ENCODE assay signal across 8 mouse cellular contexts in the genomic region with DNA sequence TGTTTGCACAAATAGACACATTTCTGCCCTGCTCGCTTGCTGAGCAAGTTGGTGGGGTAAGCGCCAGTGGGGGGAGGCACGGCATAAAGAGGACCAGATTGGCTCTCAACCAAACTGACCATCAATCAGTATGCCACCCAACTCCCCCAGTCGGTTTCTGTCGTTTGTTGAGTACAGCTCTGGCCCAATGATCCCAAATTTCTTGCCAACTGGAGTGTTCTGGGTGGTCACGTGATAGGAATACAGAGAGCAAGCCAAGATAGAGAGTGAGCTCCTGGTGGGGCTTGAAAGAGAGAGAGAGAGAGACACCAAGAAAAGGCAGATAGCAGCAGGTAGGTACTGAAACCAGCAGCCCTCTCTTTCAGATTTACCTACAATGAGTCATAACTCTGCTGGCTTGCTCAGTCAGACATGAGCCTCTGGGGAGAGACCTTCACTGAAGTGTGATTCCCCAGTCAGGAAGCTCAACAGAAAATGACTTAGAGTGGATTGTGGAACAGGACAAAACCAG. TPM values are rescaled to one million over a fixed set of nuclear protein-coding genes. Genes with fewer than 3 reads are reported as not detected.
DNase-seq lines count a peak whose midpoint lies in the region; ATAC-seq and TF ChIP-seq lines count a peak whose summit lies in the region.

No protein-coding gene starts in this region.

- no peaks in the 10 kb centered on the region for H3K36me3 ChIP-seq in forebrain, embryonic 15.5 days
- H3K36me3 ChIP-seq in forebrain, embryonic 13.5 days (ENCODE audit: poor library complexity, severe bottlenecking), result no peaks in the 10 kb centered on the region
- H3K36me3 ChIP-seq in lung, embryonic 15.5 days, result no peaks in the 10 kb centered on the region
- no peaks in the 10 kb centered on the region for H3K36me3 ChIP-seq in midbrain, postnatal 0 days (ENCODE audit: insufficient read depth, low read length)

- WGBS in forebrain, embryonic 15.5 days, result 64% methylated on average over 6 of the region's 6 CpGs
- WGBS in forebrain, embryonic 13.5 days, result 78% methylated on average over 6 of the region's 6 CpGs
- WGBS in lung, embryonic 15.5 days, result 23% methylated on average over 6 of the region's 6 CpGs
- WGBS in lung, adult 2 months, result 41% methylated on average over 6 of the region's 6 CpGs
- WGBS in midbrain, postnatal 0 days, result 74% methylated on average over 6 of the region's 6 CpGs

- DNase-seq in lung, adult 2 months, result no peak
- DNase-seq in cerebellum, adult 9-11 months, result peak; percentile 61
- DNase-seq in midbrain, postnatal 0 days (ENCODE audit: low spot score), result peak; percentile 83
- no peak for DNase-seq in ovary, postnatal 10 days (ENCODE audit: low spot score)
- DNase-seq in right cerebral cortex, postnatal 4 days, result no peak

- no peaks in the 10 kb centered on the region for H3K27me3 ChIP-seq in forebrain, embryonic 15.5 days
- H3K27me3 ChIP-seq in forebrain, embryonic 13.5 days, result no peaks in the 10 kb centered on the region
- no peaks in the 10 kb centered on the region for H3K27me3 ChIP-seq in lung, embryonic 15.5 days
- no peaks in the 10 kb centered on the region for H3K27me3 ChIP-seq in midbrain, postnatal 0 days (ENCODE audit: insufficient read depth, low read length)

- H3K9ac ChIP-seq in forebrain, embryonic 15.5 days (replicated peaks), result no peak overlapping the region
- H3K9ac ChIP-seq in forebrain, embryonic 13.5 days, result no peak overlapping the region
- H3K9ac ChIP-seq in lung, embryonic 15.5 days, result no peak overlapping the region
- H3K9ac ChIP-seq in midbrain, postnatal 0 days (replicated peaks; ENCODE audit: low read length, poor library complexity, severe bottlenecking), result no peak overlapping the region

- H3K4me3 ChIP-seq in forebrain, embryonic 15.5 days, result no peak overlapping the region
- H3K4me3 ChIP-seq in forebrain, embryonic 13.5 days, result no peak overlapping the region
- no peak overlapping the region for H3K4me3 ChIP-seq in lung, embryonic 15.5 days
- no peak overlapping the region for H3K4me3 ChIP-seq in lung, adult 2 months (replicated peaks; ENCODE audit: extremely low read depth, low read depth, low read length)
- H3K4me3 ChIP-seq in midbrain, postnatal 0 days (ENCODE audit: low read depth, low read length), result no peak overlapping the region

- peaks cover 24% of the 10 kb centered on the region for H3K4me1 ChIP-seq in forebrain, embryonic 15.5 days
- H3K4me1 ChIP-seq in forebrain, embryonic 13.5 days, result peaks cover 15% of the 10 kb centered on the region; the same call in 1 of the 2 replicates
- H3K4me1 ChIP-seq in lung, embryonic 15.5 days, result peaks cover 32% of the 10 kb centered on the region
- H3K4me1 ChIP-seq in lung, adult 2 months (ENCODE audit: control insufficient read depth, insufficient read depth, low read length), result peaks cover 7% of the 10 kb centered on the region
- H3K4me1 ChIP-seq in midbrain, postnatal 0 days (ENCODE audit: insufficient read depth, low read length), result peaks cover 7% of the 10 kb centered on the region; the same call in 1 of the 2 replicates

- no peaks in the 10 kb centered on the region for H3K9me3 ChIP-seq in forebrain, embryonic 15.5 days
- H3K9me3 ChIP-seq in forebrain, embryonic 13.5 days (replicated peaks), result no peaks in the 10 kb centered on the region
- no peaks in the 10 kb centered on the region for H3K9me3 ChIP-seq in lung, embryonic 15.5 days
- no peaks in the 10 kb centered on the region for H3K9me3 ChIP-seq in midbrain, postnatal 0 days (ENCODE audit: low read length)

- H3K4me2 ChIP-seq in forebrain, embryonic 15.5 days (replicated peaks), result no peak overlapping the region
- no peak overlapping the region for H3K4me2 ChIP-seq in forebrain, embryonic 13.5 days
- no peak overlapping the region for H3K4me2 ChIP-seq in lung, embryonic 15.5 days
- H3K4me2 ChIP-seq in midbrain, postnatal 0 days (ENCODE audit: low read depth, low read length, poor library complexity, severe bottlenecking), result no peak overlapping the region

- no peak for TF ChIP-seq CTCF in lung, adult 2 months (IDR thresholded peaks at IDR 0.05; ENCODE audit: insufficient read depth, low read length)
- no peak for TF ChIP-seq CTCF in midbrain, postnatal 0 days (IDR thresholded peaks at IDR 0.05)

- no peak for TF ChIP-seq POLR2A in lung, adult 2 months (IDR thresholded peaks at IDR 0.05; ENCODE audit: borderline replicate concordance, extremely low read depth, low read depth, low read length)

- ATAC-seq in forebrain, embryonic 15.5 days (replicated peaks), result 0 out of 2 replicates have a peak, but pooled peaks have one; percentile 48
- no peak for ATAC-seq in forebrain, embryonic 13.5 days
- ATAC-seq in lung, embryonic 15.5 days (ENCODE audit: borderline replicate concordance, extremely low read depth, low FRiP score, low TSS enrichment), result peak; percentile 37; the same call in 1 of the 2 replicates
- peak; percentile 62 for ATAC-seq in midbrain, postnatal 0 days (ENCODE audit: low FRiP score)

- no peak overlapping the region for H3K27ac ChIP-seq in forebrain, embryonic 15.5 days (replicated peaks)
- no peak overlapping the region for H3K27ac ChIP-seq in forebrain, embryonic 13.5 days
- H3K27ac ChIP-seq in lung, embryonic 15.5 days, result no peak overlapping the region
- peak overlapping the region; percentile 32 for H3K27ac ChIP-seq in midbrain, postnatal 0 days (ENCODE audit: low read depth, low read length)

RNA-seq across cellular contexts. Expression of a gene that starts 57.6 kb away (rescaled TPM):
- 11.6 and 12.8 TPM in 2 replicates for polyA plus RNA-seq in forebrain, embryonic 15.5 days (2015; fragmentation: Nextera tagmentation; extraction: Ambion mirVana)
- polyA plus RNA-seq in forebrain, embryonic 13.5 days (2015; fragmentation: Nextera tagmentation; extraction: Ambion mirVana), result 7.7 and 8.7 TPM in 2 replicates
- 7.4 and 8.5 TPM in 2 replicates for polyA plus RNA-seq in lung, embryonic 15.5 days (2015; fragmentation: Nextera tagmentation; extraction: Ambion mirVana)
- polyA plus RNA-seq in lung, adult 2 months (2012; rRNA removed), result 16.7 and 19.8 TPM in 2 replicates
- total RNA-seq in midbrain, postnatal 0 days (2014; rRNA removed), result 26.6 and 31.4 TPM in 2 replicates
- 9.3 and 12.0 TPM in 2 replicates for polyA plus RNA-seq in midbrain, postnatal 0 days (2015; fragmentation: Nextera tagmentation; extraction: Ambion mirVana)

Comparison
In these comparisons a context has a peak if more than half of its experiments do, and no peak if none do; other contexts are left out.
1. DNase-seq: peak in cerebellum, adult 9-11 months (single experiment) and midbrain, postnatal 0 days (single experiment); none in lung, adult 2 months (single experiment), ovary, postnatal 10 days (single experiment) and right cerebral cortex, postnatal 4 days (single experiment).